Mouse (Mus musculus) lung, postnatal 25 days (tissue): Measurements from ENCODE around the gene Crls1.
A peak's percentile ranks its signal among the peaks of the same experiment; 100 is the strongest.

ENCODE experiments used
- DNase-seq: peaks from one replicate; pipeline ENCODE4 v3.0.0; 2022; ENCODE audit warnings: low spot score

Crls1 gene

DNA sequence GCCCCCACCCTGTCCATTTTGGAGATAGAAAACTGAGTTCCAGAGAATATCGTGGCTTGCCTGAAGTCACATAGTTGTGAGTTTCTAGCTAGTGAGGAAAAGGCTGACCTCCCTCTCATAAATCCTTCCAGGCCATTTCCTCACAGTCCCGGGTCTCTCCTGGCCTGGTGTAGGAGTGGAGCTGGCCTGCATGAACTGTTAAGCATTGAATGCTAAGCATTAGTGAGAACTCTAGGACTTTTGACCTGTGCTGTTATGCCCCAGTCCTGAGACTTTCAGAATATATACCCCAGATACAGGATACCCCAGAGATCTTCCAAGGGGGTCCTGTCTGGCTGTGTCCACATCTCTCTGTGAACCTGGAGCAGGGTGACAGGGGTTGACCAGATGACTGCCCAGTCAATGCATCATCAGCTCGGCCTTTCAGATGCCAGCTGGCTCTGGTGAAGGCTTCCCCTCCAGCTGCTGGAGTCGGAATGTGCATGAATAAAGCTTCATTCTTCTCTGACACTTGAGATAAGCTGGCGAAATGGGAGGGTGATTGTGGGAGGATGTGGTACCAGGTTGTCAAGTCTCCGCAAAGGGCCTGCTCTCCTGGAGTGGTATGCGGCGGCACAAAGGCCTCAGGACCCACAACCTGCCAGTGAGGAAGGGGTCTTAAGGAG lies 38.0 kb downstream of the Crls1 start:
- DNase-seq, result no peak

DNA sequence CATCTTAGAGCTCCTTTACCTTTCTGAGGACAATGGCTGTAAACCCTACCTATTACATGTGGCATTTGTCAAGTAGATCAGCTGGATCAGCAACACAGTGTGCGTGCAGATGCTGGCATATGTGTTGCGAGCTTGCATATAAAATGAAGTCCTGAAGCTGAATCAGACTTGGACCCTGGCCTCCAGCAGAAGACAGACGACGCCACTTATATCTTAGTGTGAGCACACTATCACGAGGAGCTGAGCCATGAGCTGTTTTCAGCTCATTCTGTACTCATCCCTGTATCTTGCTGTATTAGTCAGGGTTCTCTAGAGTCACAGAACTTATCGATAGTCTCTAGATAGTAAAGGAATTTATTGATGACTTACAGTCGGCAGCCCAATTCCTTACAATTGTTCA lies 38.8 kb downstream of the Crls1 start:
- no peak for DNase-seq

DNA sequence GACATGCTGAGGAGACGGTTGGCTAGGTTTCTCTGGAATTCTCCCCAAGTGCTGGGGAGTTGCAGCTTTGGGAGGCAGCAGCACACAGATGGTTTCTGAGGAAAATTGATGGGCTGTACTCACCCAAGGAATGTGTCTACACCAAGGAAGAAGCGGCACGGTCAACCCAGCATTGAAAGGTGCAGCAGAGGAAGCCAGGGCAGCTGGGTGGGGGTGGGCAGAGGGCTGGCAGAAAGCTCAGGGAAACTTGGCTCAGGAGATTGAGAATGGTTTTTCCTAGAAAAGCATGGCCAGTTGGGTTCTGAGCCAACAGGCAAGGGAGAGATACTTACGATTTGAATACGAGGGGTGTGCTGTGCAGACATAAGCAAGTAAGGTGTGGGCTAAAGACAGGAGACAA lies 47.4 kb downstream of the Crls1 start:
- no peak for DNase-seq

DNA sequence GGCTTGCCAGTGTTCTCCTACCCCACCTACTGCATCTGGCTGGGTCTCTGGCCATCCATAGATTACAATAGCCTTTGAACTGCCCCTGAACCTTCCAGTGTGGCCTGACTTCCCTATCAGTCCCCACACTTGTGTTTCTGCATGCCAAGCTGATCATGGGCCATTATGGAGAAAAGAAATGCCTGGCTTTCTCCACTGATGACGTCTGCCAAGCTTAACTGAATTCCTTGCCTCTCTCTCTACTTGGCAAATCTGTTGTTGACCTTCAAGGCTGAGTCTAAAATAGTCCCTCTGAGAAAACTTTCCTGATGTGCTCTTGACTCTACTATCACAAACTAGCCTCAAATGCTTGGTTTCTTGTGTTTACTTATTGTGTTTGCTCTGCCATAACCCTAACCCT lies 51.7 kb downstream of the Crls1 start:
- DNase-seq, result no peak

DNA sequence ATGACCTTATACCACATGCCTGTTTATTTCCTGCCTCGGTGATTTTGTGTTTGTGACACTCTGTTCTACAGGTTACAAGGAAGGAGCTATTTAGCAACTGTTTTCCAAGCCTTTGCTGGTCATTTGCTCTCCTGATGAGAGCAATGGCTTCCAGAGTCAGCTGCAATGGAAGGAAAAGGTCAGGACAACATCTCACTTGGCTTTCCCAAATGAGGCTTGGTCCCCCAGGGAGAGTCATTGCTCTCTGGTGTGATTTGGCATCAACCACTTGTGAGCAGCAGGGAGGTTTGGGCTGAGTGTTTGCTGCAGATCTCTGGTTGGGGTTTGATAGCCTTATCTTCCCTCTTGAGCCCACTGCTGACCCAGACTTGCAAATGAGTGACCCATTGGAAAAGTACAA lies 54.1 kb downstream of the Crls1 start:
- no peak for DNase-seq

DNA sequence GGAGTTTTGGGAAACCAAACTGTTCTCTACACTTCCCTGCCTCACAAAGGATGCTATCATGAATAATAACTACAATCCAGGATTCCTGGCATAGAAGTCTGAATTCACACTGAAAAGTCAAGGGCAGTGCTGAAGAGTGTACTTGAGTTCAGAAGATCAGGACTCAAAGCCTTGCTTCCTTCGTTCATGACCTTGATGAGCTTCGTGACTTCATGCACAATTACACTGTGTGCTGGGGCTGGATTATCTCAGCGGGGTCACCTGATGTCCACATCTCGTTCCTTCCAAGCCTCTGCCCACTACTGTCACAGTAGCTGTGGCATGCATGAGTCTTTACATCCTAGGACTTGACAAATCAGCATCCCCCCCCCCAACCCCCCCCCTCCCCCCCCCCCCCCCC lies 55.2 kb downstream of the Crls1 start:
- no peak for DNase-seq

DNA sequence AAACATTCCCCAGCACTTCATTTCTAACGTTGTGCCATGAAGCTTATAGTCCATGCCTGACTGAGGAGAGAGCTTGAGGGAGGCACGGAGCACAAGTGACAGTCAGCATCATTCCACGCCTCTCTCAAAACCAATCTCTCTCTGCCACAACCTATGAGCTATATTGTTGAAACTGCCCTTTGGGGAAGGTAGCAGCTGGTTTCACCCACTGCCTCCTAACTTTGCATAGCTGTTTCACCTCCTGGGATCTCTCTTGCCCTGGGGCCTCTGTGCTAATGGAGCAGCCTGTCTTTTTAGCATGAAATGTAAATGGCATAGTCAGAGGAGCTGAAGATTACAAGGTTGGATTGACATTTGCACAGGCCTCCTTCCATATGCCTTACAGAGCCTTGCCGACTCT lies 55.6 kb downstream of the Crls1 start:
- DNase-seq, result no peak

DNA sequence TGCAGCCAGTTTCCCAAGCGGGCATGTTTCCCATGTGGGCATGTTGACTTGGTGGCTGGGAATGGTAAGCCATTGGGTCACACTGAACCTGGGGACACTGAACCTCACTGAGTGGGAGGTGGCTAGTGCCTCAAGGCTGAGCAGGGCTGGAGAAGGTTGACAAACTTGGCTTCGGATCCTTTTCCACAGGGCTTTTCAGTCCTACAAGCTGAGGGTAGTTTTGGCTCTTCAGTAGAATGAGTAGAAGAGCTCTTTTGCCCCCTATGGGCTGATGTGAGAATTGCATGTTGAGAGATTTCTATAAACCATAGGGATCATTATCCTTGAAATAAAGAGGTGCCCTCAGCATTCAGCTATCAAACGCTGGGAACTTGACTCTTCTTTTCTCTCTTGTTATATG lies 57.0 kb downstream of the Crls1 start:
- DNase-seq, result peak; percentile 51

DNA sequence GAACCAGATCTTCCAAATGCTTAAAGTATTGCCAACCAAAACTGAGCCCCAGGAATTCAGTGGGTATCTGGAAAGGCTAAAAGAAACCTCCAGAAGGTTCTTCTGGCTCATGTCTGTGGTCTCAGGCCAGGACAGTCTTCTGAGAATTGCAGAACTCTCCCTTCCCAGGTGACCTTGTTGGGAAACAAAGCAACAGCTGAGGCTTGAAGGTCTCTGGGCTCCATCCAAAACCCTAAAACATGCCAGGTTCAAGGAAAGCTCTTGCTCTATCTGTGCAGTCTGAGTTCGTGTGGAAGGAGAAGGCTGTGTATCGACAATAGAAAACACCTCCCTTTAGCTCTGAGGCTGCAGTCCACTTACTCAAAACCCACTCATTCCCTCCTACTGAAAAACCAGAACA lies 58.5 kb downstream of the Crls1 start:
- no peak for DNase-seq

DNA sequence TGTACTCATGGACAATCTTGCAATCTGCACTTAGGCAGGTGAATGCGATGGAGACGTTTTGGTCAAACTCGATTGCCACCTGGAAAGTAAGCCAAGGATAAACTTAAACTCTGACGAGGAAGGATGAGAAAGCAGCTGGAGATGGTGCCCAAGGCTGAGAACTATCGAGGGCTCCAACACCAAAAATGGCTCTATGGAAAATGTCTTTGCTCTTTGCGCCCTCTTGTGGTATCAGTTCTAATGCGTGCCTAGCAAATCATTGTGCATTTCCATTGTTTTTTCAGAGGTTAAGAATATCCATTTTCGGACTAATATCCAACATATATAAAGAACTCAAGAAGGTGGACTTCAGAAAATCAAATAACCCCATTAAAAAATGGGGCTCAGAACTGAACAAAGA lies 60.3 kb downstream of the Crls1 start:
- peak; percentile 19 for DNase-seq

DNA sequence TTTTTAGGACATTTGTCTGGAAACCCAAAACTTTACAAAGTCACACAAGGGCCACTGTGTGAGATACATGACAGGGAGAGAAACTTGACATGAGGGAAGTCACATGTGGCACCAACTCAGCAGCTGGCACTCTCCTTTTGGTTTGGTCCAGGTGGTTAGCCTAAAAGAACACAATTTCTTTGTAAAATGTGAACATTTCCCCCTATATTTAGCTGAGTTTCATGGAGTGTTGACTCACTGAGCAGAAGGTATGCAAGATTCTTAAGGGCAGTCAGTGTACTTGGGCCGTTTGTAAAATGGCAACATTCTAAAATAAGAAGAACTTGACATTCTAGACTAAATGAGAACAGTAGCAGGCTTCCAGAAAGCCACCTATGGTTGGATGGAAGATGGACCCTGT lies 68.3 kb downstream of the Crls1 start:
- no peak for DNase-seq
